Mouse (Mus musculus) C2C12 (cell line): Measurements from ENCODE around the gene Mllt3. TPM values are rescaled to one million over a fixed set of nuclear protein-coding genes. Genes with fewer than 3 reads are reported as not detected.
A peak's percentile ranks its signal among the peaks of the same experiment; 100 is the strongest.

Experiments used
- H3K27me3 ChIP-seq: one replicate; pipeline ENCODE4 v1.6.1; 2011; ENCODE audit not compliant: control insufficient read depth, insufficient read depth, insufficient read length
- H3K36me3 ChIP-seq: one replicate; pipeline ENCODE4 v1.6.1; 2011; ENCODE audit not compliant: control insufficient read depth, insufficient read depth
- H3K4me3 ChIP-seq: one replicate; pipeline ENCODE4 v1.5.1; 2011; ENCODE audit warnings: mild to moderate bottlenecking, control low read depth; ENCODE audit not compliant: poor library complexity, insufficient read depth, severe bottlenecking
- H3K79me2 ChIP-seq: one replicate; pipeline ENCODE4 v1.6.1; 2011; ENCODE audit not compliant: control insufficient read depth, insufficient read depth
- H3K79me3 ChIP-seq: one replicate; pipeline ENCODE4 v1.6.1; 2011; ENCODE audit warnings: low read depth, control low read depth
- H3ac ChIP-seq: one replicate; pipeline ENCODE3; 2011; ENCODE audit warnings: low read depth; ENCODE audit not compliant: control insufficient read depth, insufficient read length
- CEBPB ChIP-seq: IDR thresholded peaks from one replicate; pipeline ENCODE4 v1.6.1; 2011; ENCODE audit warnings: low read depth, mild to moderate bottlenecking, control low read depth, moderate library complexity
- CTCF ChIP-seq: IDR thresholded peaks from one replicate; pipeline ENCODE4 v1.5.1; 2011; ENCODE audit not compliant: control insufficient read depth, insufficient read depth, insufficient read length
- FOSL1 ChIP-seq: IDR thresholded peaks from one replicate; pipeline ENCODE4 v1.8.0; 2011; ENCODE audit warnings: mild to moderate bottlenecking, low read length; ENCODE audit not compliant: poor library complexity, insufficient read depth, severe bottlenecking
- MAX ChIP-seq: IDR thresholded peaks from one replicate; pipeline ENCODE4 v1.6.1; 2011; ENCODE audit warnings: mild to moderate bottlenecking, control low read depth
- MYOD1 ChIP-seq: IDR thresholded peaks from one replicate; pipeline ENCODE4 v1.6.1; 2011; ENCODE audit warnings: low read depth; ENCODE audit not compliant: control insufficient read depth, insufficient read length
- MYOG ChIP-seq: IDR thresholded peaks from one replicate; pipeline ENCODE4 v1.6.1; 2011; ENCODE audit not compliant: control insufficient read depth, insufficient read length; ENCODE audit errors: extremely low read depth
- USF1 ChIP-seq: IDR thresholded peaks from one replicate; pipeline ENCODE4 v1.6.1; 2011; ENCODE audit warnings: low read depth, mild to moderate bottlenecking, control low read depth, moderate library complexity
- polyA plus RNA-seq: library from polyadenylated mRNA; unstranded; fragments of >200 nt; fragmentation: generic; extraction: Trizol; gene quantifications from one replicate; pipeline ENCODE4 v1.2.1, GENCODE M21; 2012; ENCODE audit warnings: missing spikeins

Mllt3 gene
- polyA plus RNA-seq, 1 experiment = 8.1 TPM

DNA sequence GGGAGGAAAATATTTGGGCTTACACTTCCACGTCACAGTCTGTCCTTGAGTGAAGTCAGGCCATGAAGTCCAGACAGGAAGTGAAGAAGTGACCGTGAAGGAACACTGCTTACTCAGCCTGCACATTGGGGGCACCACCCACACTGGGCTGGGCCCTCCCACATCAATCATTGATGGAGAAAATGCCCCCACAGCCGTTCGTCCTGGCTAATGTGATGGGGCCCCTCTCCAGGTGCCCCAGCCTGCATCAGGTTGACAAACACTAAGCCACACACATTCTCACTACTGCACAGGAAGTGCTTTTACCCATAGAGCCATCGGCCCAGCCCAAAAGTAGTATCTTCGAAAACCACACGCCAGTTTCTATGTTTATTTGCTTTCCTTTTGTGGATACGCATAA is 13.1 kb upstream of the Mllt3 start:
- no peaks in the 10 kb centered on the region for H3K36me3 ChIP-seq
- no peaks in the 10 kb centered on the region for H3K79me3 ChIP-seq
- H3K79me2 ChIP-seq = no peaks in the 10 kb centered on the region
- no peak overlapping the region for H3K4me3 ChIP-seq
- H3K27me3 ChIP-seq = no peaks in the 10 kb centered on the region
- no peak for TF ChIP-seq CEBPB
- no peak for TF ChIP-seq MYOD1
- no peak for TF ChIP-seq MYOG
- no peak for TF ChIP-seq CTCF
- TF ChIP-seq MAX = no peak
- TF ChIP-seq USF1 = no peak
- TF ChIP-seq FOSL1 = no peak
- H3ac ChIP-seq = no peak overlapping the region

- H3K36me3 ChIP-seq = no peaks in the 10 kb centered on the region
- TF ChIP-seq FOSL1 (no peak), MAX (no peak), MYOG (no peak)
- H3K79me3 ChIP-seq = no peaks in the 10 kb centered on the region
- no peak overlapping the region for H3K4me3 ChIP-seq
- no peaks in the 10 kb centered on the region for H3K27me3 ChIP-seq
- H3K79me2 ChIP-seq = no peaks in the 10 kb centered on the region
- no peak overlapping the region for H3ac ChIP-seq
These were observed 12.0 kb upstream of the Mllt3 start for GRCm38 (mm10) chr4:88045151-88045550.

- H3K36me3 ChIP-seq = no peaks in the 10 kb centered on the region
- H3K79me2 ChIP-seq = peaks cover 14% of the 10 kb centered on the region
- H3K27me3 ChIP-seq = no peaks in the 10 kb centered on the region
- no peak overlapping the region for H3ac ChIP-seq
- TF ChIP-seq MYOD1 (no peak), MAX (no peak), CTCF (peak; percentile 8), CEBPB (no peak), USF1 (no peak)
- no peak overlapping the region for H3K4me3 ChIP-seq
- no peaks in the 10 kb centered on the region for H3K79me3 ChIP-seq
These were observed 2.2 kb upstream of the Mllt3 start for GRCm38 (mm10) chr4:88035361-88035760.

- Histone ChIP-seq H3K27me3 (no peaks in the 10 kb centered on the region), H3K36me3 (no peaks in the 10 kb centered on the region), H3ac (no peak overlapping the region), H3K79me3 (no peaks in the 10 kb centered on the region), H3K4me3 (peak overlapping the region; percentile 64), H3K79me2 (peaks cover 14% of the 10 kb centered on the region)
- TF ChIP-seq CTCF = no peak
- TF ChIP-seq USF1 = no peak
- no peak for TF ChIP-seq FOSL1
- no peak for TF ChIP-seq MAX
- TF ChIP-seq MYOG = no peak
- TF ChIP-seq CEBPB = no peak
- TF ChIP-seq MYOD1 = no peak
These were observed 1.4 kb upstream of the Mllt3 start for GRCm38 (mm10) chr4:88034387-88035157.

GRCm38 (mm10) chr4:88033729-88034386 is 694 bp upstream of the Mllt3 start:
- no peaks in the 10 kb centered on the region for H3K27me3 ChIP-seq
- peaks cover 14% of the 10 kb centered on the region for H3K79me2 ChIP-seq
- H3K36me3 ChIP-seq = no peaks in the 10 kb centered on the region

More at GRCm38 (mm10) chr4:88033729-88034386, 694 bp upstream of the Mllt3 start:
- TF ChIP-seq CTCF (no peak), MYOD1 (no peak), MAX (no peak), MYOG (no peak), CEBPB (no peak), FOSL1 (no peak), USF1 (no peak)
- no peaks in the 10 kb centered on the region for H3K79me3 ChIP-seq
- peak overlapping the region; percentile 64 for H3K4me3 ChIP-seq
- peak overlapping the region; percentile 48 for H3ac ChIP-seq
